Mouse (Mus musculus) embryonic facial prominence, embryonic 15.5 days (tissue): ENCODE measurements around the gene Hoxa6. TPM values are rescaled to one million over a fixed set of nuclear protein-coding genes. Genes with fewer than 3 reads are reported as not detected.

Experiments
- ATAC-seq: fragments of 200-750 bp; cut with Nextera tagmentation; 2 replicates; pipeline ENCODE4 v1.8.0; 2017; ENCODE audit warnings: low read depth, moderate TSS enrichment; ENCODE audit not compliant: insufficient number of reproducible peaks, low FRiP score, low TSS enrichment
- H3K27ac ChIP-seq: fragments of 300-500 bp; sonication (generic); replicated peaks from 2 replicates; pipeline ENCODE4 v1.5.1; 2015; ENCODE audit warnings: mild to moderate bottlenecking, inconsistent platforms
- H3K27me3 ChIP-seq: fragments of 300-500 bp; sonication (generic); 2 replicates; pipeline ENCODE4 v1.6.1; 2015; ENCODE audit warnings: inconsistent platforms
- H3K36me3 ChIP-seq: fragments of 300-500 bp; sonication (generic); 2 replicates; pipeline ENCODE4 v1.6.1; 2015; ENCODE audit warnings: mild to moderate bottlenecking, inconsistent platforms
- H3K4me1 ChIP-seq: fragments of 300-500 bp; sonication (generic); 2 replicates; pipeline ENCODE4 v1.6.1; 2015; ENCODE audit warnings: inconsistent platforms
- H3K4me2 ChIP-seq: fragments of 300-500 bp; sonication (generic); replicated peaks from 2 replicates; pipeline ENCODE4 v1.6.1; 2015; ENCODE audit warnings: mild to moderate bottlenecking, inconsistent platforms
- H3K4me3 ChIP-seq: fragments of 300-500 bp; sonication (generic); replicated peaks from 2 replicates; pipeline ENCODE4 v1.5.1; 2015; ENCODE audit warnings: mild to moderate bottlenecking, inconsistent platforms
- H3K9ac ChIP-seq: fragments of 300-500 bp; sonication (generic); 2 replicates; pipeline ENCODE4 v1.6.1; 2015; ENCODE audit warnings: inconsistent platforms
- H3K9me3 ChIP-seq: fragments of 300-500 bp; sonication (generic); replicated peaks from 2 replicates; pipeline ENCODE4 v1.6.1; 2016; ENCODE audit warnings: inconsistent platforms
- WGBS: fragments of 180-500 bp; shearing (Covaris S2); methylation state at CpG from one replicate; pipeline ENCODE4 v1.1.7; 2015; 5-methylcytosine and 5-hydroxymethylcytosine counted together
- polyA plus RNA-seq: library from polyadenylated mRNA; unstranded; fragments of >200 nt; fragmentation: Nextera tagmentation; extraction: Ambion mirVana; gene quantifications from 2 replicates; pipeline ENCODE4 v1.2.1, GENCODE M21; 2015

The Hoxa6 gene
- polyA plus RNA-seq, 1 experiment from 2014 or later, result not detected

- Histone ChIP-seq H3K36me3 (no peaks in the 10 kb centered on the region), H3K4me1 (no peaks in the 10 kb centered on the region), H3K4me3 (no peak overlapping the region), H3K9ac (no peak overlapping the region), H3K27me3 (peaks cover 99% of the 10 kb centered on the region), H3K4me2 (no peak overlapping the region), H3K27ac (no peak overlapping the region), H3K9me3 (no peaks in the 10 kb centered on the region)
- WGBS, result 5% methylated on average over 4 of the region's 4 CpGs
- ATAC-seq, result no peak
Measured at GRCm38 (mm10) chr6:52178918-52179665, 29.4 kb downstream of the Hoxa6 start.

GRCm38 (mm10) chr6:52177806-52178205 lies 30.7 kb downstream of the Hoxa6 start:
- H3K4me3 ChIP-seq, result no peak overlapping the region
- 3% methylated on average over 9 of the region's 9 CpGs for WGBS
- H3K36me3 ChIP-seq, result no peaks in the 10 kb centered on the region
- no peak for ATAC-seq
- no peak overlapping the region for H3K9ac ChIP-seq
- H3K4me1 ChIP-seq, result peaks cover 1% of the 10 kb centered on the region; the same call in 1 of the 2 replicates
- no peaks in the 10 kb centered on the region for H3K9me3 ChIP-seq
- H3K4me2 ChIP-seq, result no peak overlapping the region
- H3K27me3 ChIP-seq, result peaks cover 99% of the 10 kb centered on the region
- no peak overlapping the region for H3K27ac ChIP-seq

GRCm38 (mm10) chr6:52177061-52177735 lies 31.3 kb downstream of the Hoxa6 start, which contains the start of gene 5730596B20Rik:
Gene 5730596B20Rik, plus strand, starts transcription at chr6:52177498.
- Histone ChIP-seq H3K27ac (no peak within 1 kb of the TSS), H3K9ac (no peak within 1 kb of the TSS), H3K9me3 (no peaks in the 10 kb centered on the region), H3K4me3 (no peak within 1 kb of the TSS), H3K36me3 (no peaks in the 10 kb centered on the region), H3K4me2 (no peak within 1 kb of the TSS), H3K27me3 (peaks cover 99% of the 10 kb centered on the region), H3K4me1 (peaks cover 7% of the 10 kb centered on the region)
- 2% methylated on average over 36 of the region's 36 CpGs for WGBS
- ATAC-seq, result no peak

GRCm38 (mm10) chr6:52176391-52176790 lies 32.1 kb downstream of the Hoxa6 start:
- Histone ChIP-seq H3K9ac (no peak overlapping the region), H3K36me3 (no peaks in the 10 kb centered on the region), H3K9me3 (no peaks in the 10 kb centered on the region), H3K27me3 (peaks cover 99% of the 10 kb centered on the region), H3K27ac (no peak overlapping the region), H3K4me1 (peaks cover 8% of the 10 kb centered on the region), H3K4me2 (no peak overlapping the region), H3K4me3 (no peak overlapping the region)
- no peak for ATAC-seq
- WGBS, result 3% methylated on average over 6 of the region's 6 CpGs

- no peak for ATAC-seq
- H3K27me3 ChIP-seq, result peaks cover 99% of the 10 kb centered on the region
- H3K36me3 ChIP-seq, result no peaks in the 10 kb centered on the region
- peak overlapping the region; percentile 16 for H3K4me3 ChIP-seq
- 2% methylated on average over 20 of the region's 35 CpGs for WGBS
- H3K9ac ChIP-seq, result no peak overlapping the region
- no peaks in the 10 kb centered on the region for H3K9me3 ChIP-seq
- H3K4me2 ChIP-seq, result no peak overlapping the region
- H3K27ac ChIP-seq, result no peak overlapping the region
- H3K4me1 ChIP-seq, result peaks cover 8% of the 10 kb centered on the region
Measured at GRCm38 (mm10) chr6:52175864-52176263, 32.7 kb downstream of the Hoxa6 start.

GRCm38 (mm10) chr6:52174968-52175751 lies 33.4 kb downstream of the Hoxa6 start:
- H3K4me3 ChIP-seq, result peak overlapping the region; percentile 16
- H3K36me3 ChIP-seq, result no peaks in the 10 kb centered on the region
- no peak overlapping the region for H3K9ac ChIP-seq
- peaks cover 99% of the 10 kb centered on the region for H3K27me3 ChIP-seq
- peaks cover 8% of the 10 kb centered on the region for H3K4me1 ChIP-seq
- no peak overlapping the region for H3K4me2 ChIP-seq
- no peak for ATAC-seq
- H3K9me3 ChIP-seq, result no peaks in the 10 kb centered on the region
- WGBS, result 1% methylated on average over 41 of the region's 41 CpGs
- H3K27ac ChIP-seq, result no peak overlapping the region

GRCm38 (mm10) chr6:52173648-52174047 lies 34.9 kb downstream of the Hoxa6 start:
- Histone ChIP-seq H3K9me3 (no peaks in the 10 kb centered on the region), H3K4me1 (peaks cover 11% of the 10 kb centered on the region), H3K9ac (no peak overlapping the region), H3K27ac (no peak overlapping the region), H3K4me2 (no peak overlapping the region), H3K27me3 (peaks cover 96% of the 10 kb centered on the region), H3K36me3 (no peaks in the 10 kb centered on the region), H3K4me3 (no peak overlapping the region)
- 3% methylated on average over 4 of the region's 4 CpGs for WGBS
- no peak for ATAC-seq

DNA sequence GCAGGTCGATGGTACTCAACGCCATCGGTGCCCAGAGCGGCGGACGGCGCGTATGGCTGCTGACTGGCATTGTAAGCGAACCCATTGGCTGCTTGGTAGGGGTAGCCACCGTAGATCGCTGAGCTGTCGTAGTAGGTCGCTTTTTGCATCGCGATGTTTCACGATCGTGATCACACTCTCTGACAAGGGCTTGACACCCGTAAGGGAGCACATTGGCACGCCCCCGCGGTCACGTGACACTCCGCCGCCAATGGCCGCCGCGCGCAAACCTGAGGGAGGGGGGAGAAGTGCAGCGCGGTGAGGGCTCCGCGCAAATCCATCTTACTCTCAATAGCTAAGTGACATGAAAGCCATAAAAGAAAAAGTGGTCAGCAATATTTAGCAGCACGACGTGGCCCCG lies 36.0 kb downstream of the Hoxa6 start:
- under 1% methylated on average over 35 of the region's 35 CpGs for WGBS
- Histone ChIP-seq H3K27me3 (peaks cover 96% of the 10 kb centered on the region), H3K27ac (no peak overlapping the region), H3K4me1 (peaks cover 11% of the 10 kb centered on the region), H3K9ac (no peak overlapping the region), H3K9me3 (no peaks in the 10 kb centered on the region), H3K36me3 (no peaks in the 10 kb centered on the region), H3K4me3 (peak overlapping the region; percentile 25), H3K4me2 (peak overlapping the region; percentile 37)
- peak; percentile 54; the same call in 1 of the 2 replicates for ATAC-seq

DNA sequence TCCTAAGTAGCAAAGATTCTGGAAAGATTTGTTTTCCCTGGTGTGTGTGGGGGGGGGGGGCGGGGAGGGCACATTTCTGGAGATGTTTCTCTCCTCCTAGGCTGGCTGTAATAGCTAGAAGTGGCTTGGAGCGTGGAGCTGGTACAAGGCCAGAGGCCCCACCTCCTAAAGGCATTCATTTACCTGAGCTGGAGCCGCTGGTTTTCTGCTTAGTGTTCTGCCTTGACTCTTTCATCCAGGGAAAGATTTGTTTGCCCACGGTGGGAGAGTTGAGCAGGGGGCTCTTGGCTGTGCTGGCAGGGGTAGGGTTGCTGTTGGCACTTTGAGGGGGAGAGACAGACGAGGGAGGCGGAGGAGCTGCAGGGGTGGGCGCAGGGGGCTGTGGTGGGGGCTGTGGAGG lies 36.6 kb downstream of the Hoxa6 start:
- ATAC-seq, result no peak; the same call in 1 of the 2 replicates
- H3K27ac ChIP-seq, result no peak overlapping the region
- H3K27me3 ChIP-seq, result peaks cover 96% of the 10 kb centered on the region
- peak overlapping the region; percentile 25; the same call in 1 of the 2 replicates for H3K4me3 ChIP-seq
- H3K9ac ChIP-seq, result no peak overlapping the region
- no peaks in the 10 kb centered on the region for H3K9me3 ChIP-seq
- WGBS, result 8% methylated on average over 7 of the region's 7 CpGs
- H3K36me3 ChIP-seq, result no peaks in the 10 kb centered on the region
- H3K4me2 ChIP-seq, result peak overlapping the region; percentile 37; the same call in 1 of the 2 replicates
- H3K4me1 ChIP-seq, result peaks cover 11% of the 10 kb centered on the region

DNA sequence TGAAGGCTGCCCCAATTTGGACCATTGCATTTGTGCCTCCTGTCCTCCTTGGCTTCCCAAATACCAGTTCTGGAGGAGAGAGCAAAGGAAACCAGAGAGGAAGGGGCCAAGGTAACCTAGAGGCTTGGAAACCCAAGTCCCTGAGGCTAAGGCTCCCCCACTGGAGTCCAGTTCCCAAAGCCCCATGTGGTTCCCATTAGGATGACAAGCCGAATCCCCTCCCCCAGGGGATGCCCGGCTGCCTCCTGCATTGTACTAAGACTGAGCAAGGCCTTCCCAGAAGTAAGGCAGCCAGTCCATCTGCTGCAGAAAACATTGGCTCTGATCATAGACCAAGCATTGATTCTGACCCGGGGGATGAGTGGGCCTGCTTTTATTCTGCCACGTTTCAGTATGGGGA lies 37.2 kb downstream of the Hoxa6 start:
- Histone ChIP-seq H3K27ac (no peak overlapping the region), H3K4me3 (no peak overlapping the region), H3K27me3 (peaks cover 96% of the 10 kb centered on the region), H3K36me3 (no peaks in the 10 kb centered on the region), H3K9me3 (no peaks in the 10 kb centered on the region), H3K4me2 (no peak overlapping the region), H3K9ac (no peak overlapping the region), H3K4me1 (peaks cover 11% of the 10 kb centered on the region)
- 16% methylated on average over 4 of the region's 4 CpGs for WGBS
- no peak for ATAC-seq

GRCm38 (mm10) chr6:52170898-52171223 lies 37.7 kb downstream of the Hoxa6 start:
- no peaks in the 10 kb centered on the region for H3K9me3 ChIP-seq
- H3K4me2 ChIP-seq, result no peak overlapping the region
- no peak overlapping the region for H3K27ac ChIP-seq
- WGBS, result 15% methylated on average over 5 of the region's 5 CpGs
- H3K4me3 ChIP-seq, result no peak overlapping the region
- H3K27me3 ChIP-seq, result peaks cover 96% of the 10 kb centered on the region
- H3K9ac ChIP-seq, result no peak overlapping the region
- no peak for ATAC-seq
- no peaks in the 10 kb centered on the region for H3K36me3 ChIP-seq
- peaks cover 11% of the 10 kb centered on the region for H3K4me1 ChIP-seq
